Mouse (Mus musculus): ENCODE measurements around the gene E2f3.

DNA sequence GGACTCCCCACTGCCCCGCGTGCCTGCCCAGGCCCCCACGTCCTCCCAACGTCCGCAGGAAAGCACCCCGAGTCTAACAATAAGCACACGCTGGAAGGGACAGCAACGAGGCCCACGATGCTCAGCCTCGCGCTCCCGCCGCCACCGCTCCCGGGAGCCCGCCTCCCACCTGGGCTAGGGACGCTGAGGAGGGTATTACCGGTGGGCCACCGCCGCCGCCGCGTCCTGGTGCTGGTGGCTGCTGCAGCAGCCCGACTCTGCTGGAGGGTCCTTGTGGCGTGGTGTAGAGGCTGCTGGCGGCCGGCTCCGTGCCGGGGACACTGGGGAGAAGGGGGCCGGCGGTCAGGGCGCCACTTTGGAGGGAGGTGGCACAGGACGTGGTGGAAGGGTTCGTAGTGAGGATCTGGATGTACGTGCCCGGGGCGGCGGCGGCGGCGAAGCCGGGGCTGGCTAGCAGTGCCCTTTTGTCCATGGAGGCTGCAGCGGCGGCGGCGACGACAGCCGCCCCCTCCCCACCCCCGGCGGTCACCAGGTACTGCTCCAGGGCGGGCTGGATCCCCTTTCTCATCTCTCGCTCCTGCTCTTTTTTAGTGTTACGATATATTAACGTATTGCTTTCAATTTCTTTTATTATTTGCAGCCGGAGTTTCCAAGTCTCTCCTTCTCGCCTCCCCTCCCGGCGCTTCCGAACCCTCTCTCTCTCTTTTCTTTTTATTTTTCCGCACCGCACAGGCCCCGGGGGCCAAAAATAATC lies 585 bp downstream of the E2f3 start:
- TF ChIP-seq CTCF (IDR thresholded peaks at IDR 0.05) (no peak), POLR2A (IDR thresholded peaks at IDR 0.05; ENCODE audit: insufficient read depth, low read depth, low read length) (no peak)
